Mouse (Mus musculus) intestine, postnatal 0 days (tissue): ENCODE measurements around the gene Tgfbr1. TPM values are rescaled to one million over a fixed set of nuclear protein-coding genes. Genes with fewer than 3 reads are reported as not detected.

Source experiments
- ATAC-seq: fragments of 200-750 bp; cut with Nextera tagmentation; 2 replicates; pipeline ENCODE4 v1.8.0; 2017; ENCODE audit warnings: mild to moderate bottlenecking, moderate TSS enrichment, moderate library complexity
- H3K27ac ChIP-seq: fragments of 300-500 bp; sonication (generic); 2 replicates; pipeline ENCODE4 v1.5.1; 2014; ENCODE audit warnings: mild to moderate bottlenecking, low read depth, low read length, moderate library complexity
- H3K27me3 ChIP-seq: fragments of 300-500 bp; sonication (generic); replicated peaks from 2 replicates; pipeline ENCODE4 v1.6.1; 2014; ENCODE audit warnings: low read length, mixed read lengths; ENCODE audit not compliant: control insufficient read depth, insufficient read depth
- H3K36me3 ChIP-seq: fragments of 300-500 bp; sonication (generic); 2 replicates; pipeline ENCODE4 v1.6.1; 2014; ENCODE audit warnings: mild to moderate bottlenecking, moderate library complexity; ENCODE audit not compliant: control insufficient read depth, insufficient read depth
- H3K4me1 ChIP-seq: fragments of 300-500 bp; sonication (generic); replicated peaks from 2 replicates; pipeline ENCODE4 v1.6.1; 2014; ENCODE audit warnings: antibody characterized with exemption, low read length, mixed read lengths; ENCODE audit not compliant: control insufficient read depth, insufficient read depth
- H3K4me2 ChIP-seq: fragments of 300-500 bp; sonication (generic); replicated peaks from 2 replicates; pipeline ENCODE4 v1.6.1; 2014; ENCODE audit warnings: low read depth, mild to moderate bottlenecking, moderate library complexity
- H3K4me3 ChIP-seq: fragments of 300-500 bp; sonication (generic); 2 replicates; pipeline ENCODE4 v1.5.1; 2014; ENCODE audit warnings: low read depth, low read length
- H3K9ac ChIP-seq: fragments of 300-500 bp; sonication (generic); 2 replicates; pipeline ENCODE4 v1.6.1; 2014; ENCODE audit warnings: mild to moderate bottlenecking, low read depth, low read length
- H3K9me3 ChIP-seq: fragments of 300-500 bp; sonication (generic); 2 replicates; pipeline ENCODE4 v1.6.1; 2016; ENCODE audit warnings: mixed run types; ENCODE audit not compliant: control insufficient read depth
- CTCF ChIP-seq: sonication (generic); IDR thresholded peaks from 2 replicates; pipeline ENCODE4 v1.5.1; 2016; ENCODE audit warnings: low read depth, mild to moderate bottlenecking, control low read depth, antibody characterized with exemption, moderate library complexity
- WGBS: fragments of 180-500 bp; shearing (Covaris S2); extraction: QIAGEN DNeasy Blood & Tissue Kit; methylation state at CpG from one replicate; pipeline ENCODE4 v1.1.7; 2014; 5-methylcytosine and 5-hydroxymethylcytosine counted together
- polyA plus RNA-seq: library from polyadenylated mRNA; unstranded; fragments of >200 nt; fragmentation: Nextera tagmentation; extraction: Ambion mirVana; gene quantifications from 2 replicates; pipeline ENCODE4 v1.2.1, GENCODE M21; 2015

Gene Tgfbr1
- polyA plus RNA-seq, 1 experiment from 2014 or later, result 9.6 TPM

- Histone ChIP-seq H3K27ac (no peak overlapping the region), H3K4me2 (no peak overlapping the region), H3K9me3 (no peaks in the 10 kb centered on the region), H3K4me1 (0 out of 2 replicates have a peak, but pooled peaks cover 6% of the 10 kb centered on the region), H3K9ac (no peak overlapping the region), H3K27me3 (0 out of 2 replicates have a peak, but pooled peaks cover 3% of the 10 kb centered on the region), H3K4me3 (no peak overlapping the region), H3K36me3 (no peaks in the 10 kb centered on the region)
- no peak for ATAC-seq
- 83% methylated on average over 7 of the region's 7 CpGs for WGBS
- no peak for TF ChIP-seq CTCF
These were observed 79.7 kb downstream of the Tgfbr1 start for GRCm38 (mm10) chr4:47432766-47433165.

GRCm38 (mm10) chr4:47435131-47435530 is 82.1 kb downstream of the Tgfbr1 start:
- no peak overlapping the region for H3K4me2 ChIP-seq
- H3K27me3 ChIP-seq, result 0 out of 2 replicates have a peak, but pooled peaks cover 3% of the 10 kb centered on the region
- H3K4me3 ChIP-seq, result no peak overlapping the region
- H3K27ac ChIP-seq, result no peak overlapping the region
- H3K9me3 ChIP-seq, result no peaks in the 10 kb centered on the region
- H3K36me3 ChIP-seq, result no peaks in the 10 kb centered on the region
- no peak for ATAC-seq
- no peak for TF ChIP-seq CTCF
- 0 out of 2 replicates have a peak, but pooled peaks cover 6% of the 10 kb centered on the region for H3K4me1 ChIP-seq
- 67% methylated on average over 12 of the region's 12 CpGs for WGBS
- H3K9ac ChIP-seq, result no peak overlapping the region

- WGBS, result 19% methylated on average over 28 of the region's 28 CpGs
- no peak; the same call in 1 of the 2 replicates for ATAC-seq
- Histone ChIP-seq H3K4me3 (peak overlapping the region; percentile 11; the same call in 1 of the 2 replicates), H3K4me2 (peak overlapping the region; percentile 58), H3K36me3 (no peaks in the 10 kb centered on the region), H3K27me3 (0 out of 2 replicates have a peak, but pooled peaks cover 3% of the 10 kb centered on the region), H3K27ac (no peak overlapping the region), H3K9me3 (no peaks in the 10 kb centered on the region), H3K9ac (no peak overlapping the region), H3K4me1 (0 out of 2 replicates have a peak, but pooled peaks cover 6% of the 10 kb centered on the region)
- no peak for TF ChIP-seq CTCF
These were observed 82.7 kb downstream of the Tgfbr1 start for GRCm38 (mm10) chr4:47435566-47436360.

GRCm38 (mm10) chr4:47437365-47438340 is 84.6 kb downstream of the Tgfbr1 start:
- TF ChIP-seq CTCF, result peak; percentile 92
- peak; percentile 68 for ATAC-seq
- WGBS, result 1% methylated on average over 33 of the region's 33 CpGs
- Histone ChIP-seq H3K4me2 (peak overlapping the region; percentile 97), H3K4me3 (peak overlapping the region; percentile 51), H3K4me1 (0 out of 2 replicates have a peak, but pooled peaks cover 6% of the 10 kb centered on the region), H3K36me3 (no peaks in the 10 kb centered on the region), H3K9ac (peak overlapping the region; percentile 53), H3K27ac (no peak overlapping the region), H3K27me3 (0 out of 2 replicates have a peak, but pooled peaks cover 3% of the 10 kb centered on the region), H3K9me3 (no peaks in the 10 kb centered on the region)

GRCm38 (mm10) chr4:47438956-47439355 is 85.9 kb downstream of the Tgfbr1 start:
- Histone ChIP-seq H3K4me3 (no peak overlapping the region), H3K36me3 (no peaks in the 10 kb centered on the region), H3K27me3 (0 out of 2 replicates have a peak, but pooled peaks cover 3% of the 10 kb centered on the region), H3K9me3 (no peaks in the 10 kb centered on the region), H3K4me1 (0 out of 2 replicates have a peak, but pooled peaks cover 6% of the 10 kb centered on the region), H3K27ac (no peak overlapping the region), H3K9ac (no peak overlapping the region), H3K4me2 (no peak overlapping the region)
- no peak for ATAC-seq
- 83% methylated on average over 6 of the region's 6 CpGs for WGBS
- no peak for TF ChIP-seq CTCF
